Mouse (Mus musculus) MEL (cell line): Measurements from ENCODE around the gene Fam124a. TPM values are rescaled to one million over a fixed set of nuclear protein-coding genes. Genes with fewer than 3 reads are reported as not detected.

Experiments used
- DNase-seq: peaks from one replicate; pipeline ENCODE4 v3.0.0; 2011; ENCODE audit warnings: low read depth, low spot score
- H3K27ac ChIP-seq: 2 replicates; pipeline ENCODE4 v1.5.1; 2012; ENCODE audit warnings: low read depth, mild to moderate bottlenecking, control low read depth, low read length, moderate library complexity; ENCODE audit not compliant: control insufficient read depth
- H3K27me3 ChIP-seq, 2 experiments: fragments of 150-350 bp in 1 of 2; sonication (generic) in 1 of 2; 2 replicates each; pipeline ENCODE4 v1.6.1; 2012; ENCODE audit warnings: low read length in 2 of 2, mild to moderate bottlenecking in 2 of 2, improper control_type of control experiment in 1 of 2, moderate library complexity in 1 of 2; ENCODE audit not compliant: insufficient read depth in 2 of 2, control insufficient read depth in 1 of 2
- H3K36me3 ChIP-seq, 2 experiments: 2 replicates each; pipeline ENCODE4 v1.6.1; 2012 to 2014; ENCODE audit warnings: low read length in 2 of 2, improper control_type of control experiment in 1 of 2, inconsistent platforms in 1 of 2, mild to moderate bottlenecking in 1 of 2; ENCODE audit not compliant: insufficient read depth in 2 of 2, control insufficient read depth in 1 of 2
- H3K4me1 ChIP-seq, 2 experiments: fragments of 150-350 bp in 1 of 2; sonication (generic) in 1 of 2; 2 replicates each; pipeline ENCODE4 v1.6.1; 2012; ENCODE audit warnings: low read length in 2 of 2, improper control_type of control experiment in 1 of 2, mild to moderate bottlenecking in 1 of 2; ENCODE audit not compliant: insufficient read depth in 2 of 2, control insufficient read depth in 1 of 2
- H3K4me3 ChIP-seq, 2 experiments: fragments of 150-350 bp in 1 of 2; sonication (generic) in 1 of 2; 2 replicates each; pipeline ENCODE4 v1.5.1; 2012; ENCODE audit warnings: low read depth in 2 of 2, low read length in 2 of 2, mild to moderate bottlenecking in 2 of 2, moderate library complexity in 2 of 2, control low read depth in 1 of 2, improper control_type of control experiment in 1 of 2; ENCODE audit not compliant: control insufficient read depth in 1 of 2, insufficient read depth in 1 of 2
- H3K79me2 ChIP-seq: 2 replicates; pipeline ENCODE4 v1.6.1; 2012; ENCODE audit warnings: mild to moderate bottlenecking, low read length, moderate library complexity; ENCODE audit not compliant: control insufficient read depth, poor library complexity, insufficient read depth
- H3K9ac ChIP-seq: 2 replicates; pipeline ENCODE4 v1.6.1; 2012; ENCODE audit warnings: low read depth, mild to moderate bottlenecking, control low read depth, low read length, moderate library complexity; ENCODE audit not compliant: control insufficient read depth, poor library complexity, severe bottlenecking
- H3K9me3 ChIP-seq: fragments of 150-350 bp; sonication (generic); replicated peaks from 2 replicates; pipeline ENCODE4 v1.6.1; 2012; ENCODE audit warnings: mild to moderate bottlenecking, low read length, improper control_type of control experiment, moderate library complexity; ENCODE audit not compliant: insufficient read depth
- CTCF ChIP-seq, 3 experiments: IDR thresholded peaks in 2 of 3; conservative IDR thresholded peaks in 1 of 3; 2 replicates each; pipeline ENCODE4 v1.5.1; 2011 to 2012; ENCODE audit warnings: low read length in 3 of 3, low read depth in 2 of 3, mild to moderate bottlenecking in 2 of 3, improper control_type of control experiment in 1 of 3, inconsistent platforms in 1 of 3, mixed read lengths in 1 of 3, moderate library complexity in 1 of 3; ENCODE audit not compliant: control insufficient read depth in 1 of 3, insufficient read depth in 1 of 3, poor library complexity in 1 of 3, severe bottlenecking in 1 of 3
- EP300 ChIP-seq, 2 experiments: IDR thresholded peaks; 2 replicates each; pipeline ENCODE4 v1.6.1; 2011; ENCODE audit warnings: improper control_type of control experiment in 2 of 2, low read length in 2 of 2, low read depth in 1 of 2, mild to moderate bottlenecking in 1 of 2
- GABPA ChIP-seq: IDR thresholded peaks from 2 replicates; pipeline ENCODE4 v1.6.1; 2012; ENCODE audit warnings: low read depth, mild to moderate bottlenecking, inconsistent platforms, low read length, improper control_type of control experiment, moderate library complexity
- MEF2A ChIP-seq: IDR thresholded peaks from 2 replicates; pipeline ENCODE4 v1.6.1; 2014; ENCODE audit warnings: low read depth, mild to moderate bottlenecking, inconsistent platforms, low read length, improper control_type of control experiment; ENCODE audit not compliant: poor library complexity, insufficient replicate concordance, severe bottlenecking; ENCODE audit errors: extremely low read depth
- MXI1 ChIP-seq: IDR thresholded peaks from 2 replicates; pipeline ENCODE4 v1.6.1; 2011; ENCODE audit warnings: mild to moderate bottlenecking, low read depth, low read length, improper control_type of control experiment
- MYB ChIP-seq: IDR thresholded peaks from 2 replicates; pipeline ENCODE4 v1.6.1; 2011; ENCODE audit warnings: mild to moderate bottlenecking, low read depth, low read length, improper control_type of control experiment
- NELFE ChIP-seq: IDR thresholded peaks from 2 replicates; pipeline ENCODE4 v1.6.1; 2011; ENCODE audit warnings: low read depth, low read length, improper control_type of control experiment
- RAD21 ChIP-seq: IDR thresholded peaks from 2 replicates; pipeline ENCODE4 v1.6.1; 2011; ENCODE audit warnings: mild to moderate bottlenecking, low read depth, low read length, improper control_type of control experiment
- SMC3 ChIP-seq: IDR thresholded peaks from 2 replicates; pipeline ENCODE4 v1.6.1; 2011; ENCODE audit warnings: low read depth, low read length, improper control_type of control experiment
- TAL1 ChIP-seq: IDR thresholded peaks from 2 replicates; pipeline ENCODE4 v1.6.1; 2012; ENCODE audit warnings: mild to moderate bottlenecking, inconsistent platforms, low read length, moderate library complexity, mixed read lengths
- TBP ChIP-seq: IDR thresholded peaks from 2 replicates; pipeline ENCODE4 v1.8.0; 2011; ENCODE audit warnings: low read depth, low read length, improper control_type of control experiment
- polyA plus RNA-seq, 2 experiments: library from polyadenylated mRNA; stranded (reverse) in 1 of 2; unstranded in 1 of 2; fragments of >175 nt in 1 of 2; fragments of >200 nt in 1 of 2; gene quantifications; 2 replicates each; pipeline versions ENCODE4 v1.2.1 to v1.2.4; 2012; ENCODE audit warnings: low replicate concordance in 2 of 2, low read depth in 1 of 2; ENCODE audit not compliant: insufficient read length in 2 of 2, insufficient read depth in 1 of 2, missing spikeins in 1 of 2
- total RNA-seq: library from RNA; depleted of rRNA; stranded (reverse); fragments of 300-350 nt; gene quantifications from 2 replicates; pipeline ENCODE4 v1.2.3, GENCODE M21; 2012; rRNA removed

Gene Fam124a
- total RNA-seq (not detected in 2 replicates), polyA plus RNA-seq (not detected)

GRCm38 (mm10) chr14:62555309-62555829 lies at the start of gene Fam124a:
Gene Fam124a (plus strand): TSS chr14:62555737.
- H3K79me2 ChIP-seq = no peaks in the 10 kb centered on the region
- DNase-seq = no peak
- H3K27me3 ChIP-seq = no peaks in the 10 kb centered on the region; a peak in 1 of 4 replicates

GRCm38 (mm10) chr14:62506261-62506660 lies 49.3 kb upstream of the Fam124a start:
- no peaks in the 10 kb centered on the region; a peak in 1 of 4 replicates for H3K27me3 ChIP-seq
- no peak overlapping the region for H3K9ac ChIP-seq
- no peaks in the 10 kb centered on the region for H3K9me3 ChIP-seq
- H3K4me1 ChIP-seq = no peaks in the 10 kb centered on the region
- no peak for TF ChIP-seq RAD21
- no peak for TF ChIP-seq NELFE
- TF ChIP-seq TAL1 = no peak
- no peak for TF ChIP-seq GABPA
- no peak for TF ChIP-seq EP300 (IDR thresholded peaks at IDR 0.05; ENCODE audit: low read depth in 1 of 2, low read length in 2 of 2)
- TF ChIP-seq MYB = no peak
- TF ChIP-seq MXI1 = no peak
- DNase-seq = no peak
- no peak overlapping the region for H3K4me3 ChIP-seq
- no peaks in the 10 kb centered on the region for H3K79me2 ChIP-seq
- H3K36me3 ChIP-seq = no peaks in the 10 kb centered on the region
- H3K27ac ChIP-seq = no peak overlapping the region

More at GRCm38 (mm10) chr14:62555309-62555829, at the start of gene Fam124a:
- no peak within 1 kb of the TSS for H3K9ac ChIP-seq
- H3K4me3 ChIP-seq = no peak within 1 kb of the TSS
- no peak for TF ChIP-seq MEF2A
- H3K27ac ChIP-seq = no peak within 1 kb of the TSS
- H3K9me3 ChIP-seq = no peaks in the 10 kb centered on the region
- H3K4me1 ChIP-seq = no peaks in the 10 kb centered on the region
- no peaks in the 10 kb centered on the region for H3K36me3 ChIP-seq

- no peaks in the 10 kb centered on the region for H3K4me1 ChIP-seq
- no peak for TF ChIP-seq CTCF (IDR thresholded peaks at IDR 0.05 in 2 of 3, conservative IDR thresholded peaks at IDR 0.05 in 1 of 3; ENCODE audit: control insufficient read depth in 1 of 3, insufficient read depth in 1 of 3, low read depth in 2 of 3, low read length in 3 of 3, poor library complexity in 1 of 3, severe bottlenecking in 1 of 3)
- TF ChIP-seq GABPA = no peak
- TF ChIP-seq TBP = no peak
- TF ChIP-seq NELFE = no peak
- TF ChIP-seq SMC3 = no peak
- TF ChIP-seq, all 39 proteins: peak for 0
- Histone ChIP-seq H3K9me3 (no peaks in the 10 kb centered on the region), H3K9ac (no peak overlapping the region), H3K4me3 (no peak overlapping the region), H3K79me2 (no peaks in the 10 kb centered on the region), H3K27me3 (no peaks in the 10 kb centered on the region; a peak in 1 of 4 replicates), H3K27ac (no peak overlapping the region), H3K36me3 (no peaks in the 10 kb centered on the region)
- DNase-seq = no peak
Observed at GRCm38 (mm10) chr14:62509350-62509749, 46.2 kb upstream of the Fam124a start.
